Mouse (Mus musculus) bone marrow macrophage, adult 2 months (primary cell): ENCODE data around the gene Chek2.

ENCODE experiments used
- CTCF ChIP-seq: IDR thresholded peaks from 2 replicates; pipeline ENCODE4 v1.5.1; 2012; ENCODE audit warnings: low read depth, mild to moderate bottlenecking, low read length, moderate library complexity
- POLR2A ChIP-seq: IDR thresholded peaks from 2 replicates; pipeline ENCODE4 v1.6.1; 2012; ENCODE audit warnings: mild to moderate bottlenecking, low read depth, low read length, borderline replicate concordance

- TF ChIP-seq CTCF (no peak), POLR2A (no peak)
These were observed 66.9 kb downstream of the Chek2 start for GRCm38 (mm10) chr5:110906708-110907107.
